Mouse (Mus musculus): ENCODE measurements at regions not wholly inside any gene's neighbourhood (a gene's known extent, or its start where the extent isn't known, plus 50 kb on each side); places are given as distances from the start of the nearest gene placed in this dataset.

GRCm38 (mm10) chr1:71771798-71772197, 118.8 kb upstream of the Fn1 start:
- 68% methylated on average over 6 of the region's 6 CpGs for WGBS (ENCODE audit: insufficient replicate concordance)
- no peak overlapping the region for H3K27ac ChIP-seq
- ATAC-seq (ENCODE audit: insufficient read depth): no peak
- no peaks in the 10 kb centered on the region for H3K4me1 ChIP-seq (replicated peaks; ENCODE audit: control insufficient read depth in 2 of 2, insufficient read depth in 2 of 2, low read length in 1 of 2)
- TF ChIP-seq CTCF (IDR thresholded peaks at IDR 0.05; ENCODE audit: low read depth) (no peak), EP300 (IDR thresholded peaks at IDR 0.05; ENCODE audit: low read depth) (no peak)
- H3K36me3 ChIP-seq (replicated peaks; ENCODE audit: control insufficient read depth, insufficient read depth, low read depth): no peaks in the 10 kb centered on the region
- no peak overlapping the region for H3K4me2 ChIP-seq (ENCODE audit: low read depth)
- H3K9me3 ChIP-seq (ENCODE audit: control insufficient read depth, low read length): no peaks in the 10 kb centered on the region
- no peak overlapping the region for H3K4me3 ChIP-seq (ENCODE audit: insufficient read depth in 1 of 2, low read depth in 2 of 2, low read length in 2 of 2)
- no peaks in the 10 kb centered on the region for H3K27me3 ChIP-seq (ENCODE audit: control insufficient read depth, insufficient read depth, low read length)
- H3K9ac ChIP-seq (replicated peaks): no peak overlapping the region
- DNase-seq (ENCODE audit: low read depth in 3 of 3, low spot score in 3 of 3): no peak

GRCm38 (mm10) chr1:71769595-71769994, 116.6 kb upstream of the Fn1 start:
- Histone ChIP-seq H3K27me3 (ENCODE audit: control insufficient read depth, insufficient read depth, low read length) (no peaks in the 10 kb centered on the region), H3K9ac (replicated peaks) (no peak overlapping the region), H3K4me1 (replicated peaks; ENCODE audit: control insufficient read depth in 2 of 2, insufficient read depth in 2 of 2, low read length in 1 of 2) (no peaks in the 10 kb centered on the region), H3K4me3 (ENCODE audit: insufficient read depth in 1 of 2, low read depth in 2 of 2, low read length in 2 of 2) (no peak overlapping the region), H3K36me3 (replicated peaks; ENCODE audit: control insufficient read depth, insufficient read depth, low read depth) (no peaks in the 10 kb centered on the region), H3K9me3 (ENCODE audit: control insufficient read depth, low read length) (no peaks in the 10 kb centered on the region), H3K27ac (no peak overlapping the region), H3K4me2 (ENCODE audit: low read depth) (no peak overlapping the region)
- ATAC-seq (ENCODE audit: insufficient read depth) (peak; percentile 33; the same call in 1 of the 2 replicates), DNase-seq (ENCODE audit: low read depth in 3 of 3, low spot score in 3 of 3) (no peak)
- WGBS (ENCODE audit: insufficient replicate concordance): 8% methylated on average over 2 of the region's 2 CpGs
- TF ChIP-seq CTCF (IDR thresholded peaks at IDR 0.05; ENCODE audit: low read depth) (no peak), EP300 (IDR thresholded peaks at IDR 0.05; ENCODE audit: low read depth) (no peak)

- Histone ChIP-seq H3K4me3 (ENCODE audit: insufficient read depth in 1 of 2, low read depth in 2 of 2, low read length in 2 of 2) (no peak overlapping the region), H3K9ac (replicated peaks) (no peak overlapping the region), H3K4me2 (ENCODE audit: low read depth) (no peak overlapping the region), H3K4me1 (replicated peaks; ENCODE audit: control insufficient read depth in 2 of 2, insufficient read depth in 2 of 2, low read length in 1 of 2) (no peaks in the 10 kb centered on the region), H3K9me3 (ENCODE audit: control insufficient read depth, low read length) (no peaks in the 10 kb centered on the region), H3K27ac (no peak overlapping the region), H3K36me3 (replicated peaks; ENCODE audit: control insufficient read depth, insufficient read depth, low read depth) (no peaks in the 10 kb centered on the region), H3K27me3 (ENCODE audit: control insufficient read depth, insufficient read depth, low read length) (no peaks in the 10 kb centered on the region)
- DNase-seq (ENCODE audit: low read depth in 3 of 3, low spot score in 3 of 3) (no peak), ATAC-seq (ENCODE audit: insufficient read depth) (no peak)
- WGBS (ENCODE audit: insufficient replicate concordance): 61% methylated on average over 3 of the region's 3 CpGs
- TF ChIP-seq CTCF (IDR thresholded peaks at IDR 0.05; ENCODE audit: low read depth): no peak
- TF ChIP-seq EP300 (IDR thresholded peaks at IDR 0.05; ENCODE audit: low read depth): no peak
These were observed 114.7 kb upstream of the Fn1 start for GRCm38 (mm10) chr1:71767705-71768104.

GRCm38 (mm10) chr1:71767076-71767475, 114.1 kb upstream of the Fn1 start:
- Histone ChIP-seq H3K4me2 (ENCODE audit: low read depth) (no peak overlapping the region), H3K9ac (replicated peaks) (no peak overlapping the region), H3K27me3 (ENCODE audit: control insufficient read depth, insufficient read depth, low read length) (no peaks in the 10 kb centered on the region), H3K4me3 (ENCODE audit: insufficient read depth in 1 of 2, low read depth in 2 of 2, low read length in 2 of 2) (no peak overlapping the region), H3K9me3 (ENCODE audit: control insufficient read depth, low read length) (no peaks in the 10 kb centered on the region), H3K4me1 (replicated peaks; ENCODE audit: control insufficient read depth in 2 of 2, insufficient read depth in 2 of 2, low read length in 1 of 2) (no peaks in the 10 kb centered on the region), H3K36me3 (replicated peaks; ENCODE audit: control insufficient read depth, insufficient read depth, low read depth) (no peaks in the 10 kb centered on the region), H3K27ac (no peak overlapping the region)
- TF ChIP-seq CTCF (IDR thresholded peaks at IDR 0.05; ENCODE audit: low read depth) (no peak), EP300 (IDR thresholded peaks at IDR 0.05; ENCODE audit: low read depth) (no peak)
- WGBS (ENCODE audit: insufficient replicate concordance): 65% methylated on average over 5 of the region's 5 CpGs
- DNase-seq (ENCODE audit: low read depth in 3 of 3, low spot score in 3 of 3) (no peak), ATAC-seq (ENCODE audit: insufficient read depth) (no peak)

- Histone ChIP-seq H3K4me3 (ENCODE audit: insufficient read depth in 1 of 2, low read depth in 2 of 2, low read length in 2 of 2) (no peak overlapping the region), H3K4me1 (replicated peaks; ENCODE audit: control insufficient read depth in 2 of 2, insufficient read depth in 2 of 2, low read length in 1 of 2) (0 out of 4 replicates have a peak, but pooled peaks cover 0 to 2% of the 10 kb centered on the region in 2 experiments), H3K9me3 (ENCODE audit: control insufficient read depth, low read length) (no peaks in the 10 kb centered on the region), H3K9ac (replicated peaks) (no peak overlapping the region), H3K27ac (no peak overlapping the region), H3K27me3 (ENCODE audit: control insufficient read depth, insufficient read depth, low read length) (no peaks in the 10 kb centered on the region), H3K4me2 (ENCODE audit: low read depth) (no peak overlapping the region), H3K36me3 (replicated peaks; ENCODE audit: control insufficient read depth, insufficient read depth, low read depth) (no peaks in the 10 kb centered on the region)
- DNase-seq (ENCODE audit: low read depth in 3 of 3, low spot score in 3 of 3): no peak
- WGBS (ENCODE audit: insufficient replicate concordance): 58% methylated on average over 6 of the region's 6 CpGs
- no peak for ATAC-seq (ENCODE audit: insufficient read depth)
- TF ChIP-seq CTCF (IDR thresholded peaks at IDR 0.05; ENCODE audit: low read depth) (no peak), EP300 (IDR thresholded peaks at IDR 0.05; ENCODE audit: low read depth) (no peak)
These were observed 112.0 kb upstream of the Fn1 start for GRCm38 (mm10) chr1:71764951-71765350.
